Comparison of ENCODE assay signal across 30 mouse cellular contexts in the genomic region with DNA sequence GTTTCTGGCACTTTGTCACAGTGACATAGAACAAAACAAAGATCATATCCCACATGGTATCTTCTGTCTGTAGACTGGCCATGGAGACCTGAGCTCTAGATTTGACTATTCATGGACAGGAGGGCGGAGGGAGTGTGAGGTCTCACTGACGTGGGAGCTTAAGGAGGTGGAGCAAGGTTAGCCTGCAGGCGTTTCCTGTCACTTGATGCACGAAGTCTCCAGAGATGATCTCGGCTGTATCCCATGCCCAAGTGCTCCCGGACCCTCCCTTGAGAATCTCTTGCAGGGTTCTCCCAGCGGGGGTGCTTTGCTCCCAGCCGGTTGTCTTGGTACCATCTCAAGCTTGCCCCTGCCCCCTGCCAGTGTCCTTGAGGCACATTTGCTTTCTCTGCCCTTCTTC.
DNase-seq lines count a peak whose midpoint lies in the region; ATAC-seq lines count a peak whose summit lies in the region.
"Had no signal": no experiment of that assay in that cellular context is flagged by ENCODE, and none has a peak within 500 bp of the region (broad histone marks: within the 10 kb centered on the region; RNA-seq: fewer than 3 reads in every experiment).

No protein-coding gene starts in this region.

- H3K4me3 ChIP-seq in embryonic facial prominence, embryonic 11.5 days (ENCODE audit: low read depth, low read length) = no peak overlapping the region
- no peak overlapping the region for H3K4me3 ChIP-seq in embryonic facial prominence, embryonic 10.5 days
- H3K4me3 ChIP-seq in kidney, embryonic 16.5 days (ENCODE audit: low read length) = no peak overlapping the region
- no peak overlapping the region for H3K4me3 ChIP-seq in neural tube, embryonic 15.5 days (replicated peaks)
- H3K4me3 ChIP-seq: embryonic facial prominence, embryonic 12.5 days; forebrain, embryonic 15.5 days; gastrocnemius, adult 2 months; hindbrain, embryonic 13.5 days; liver, embryonic 12.5 days; midbrain, embryonic 15.5 days had no signal

- WGBS in embryonic facial prominence, embryonic 11.5 days = 22% methylated on average over 8 of the region's 8 CpGs
- WGBS in embryonic facial prominence, embryonic 10.5 days = 29% methylated on average over 8 of the region's 8 CpGs
- WGBS in kidney, embryonic 16.5 days = 16% methylated on average over 8 of the region's 8 CpGs
- WGBS in neural tube, embryonic 15.5 days = 41% methylated on average over 8 of the region's 8 CpGs

- no peaks in the 10 kb centered on the region for H3K9me3 ChIP-seq in embryonic facial prominence, embryonic 11.5 days (replicated peaks; ENCODE audit: control insufficient read depth, low read length)
- no peaks in the 10 kb centered on the region for H3K9me3 ChIP-seq in embryonic facial prominence, embryonic 10.5 days
- H3K9me3 ChIP-seq in kidney, embryonic 16.5 days (ENCODE audit: low read length) = no peaks in the 10 kb centered on the region
- no peaks in the 10 kb centered on the region for H3K9me3 ChIP-seq in neural tube, embryonic 15.5 days (replicated peaks)
- H3K9me3 ChIP-seq: embryonic facial prominence, embryonic 12.5 days; forebrain, embryonic 15.5 days; hindbrain, embryonic 13.5 days; liver, embryonic 12.5 days; midbrain, embryonic 15.5 days had no signal

- H3K4me2 ChIP-seq in embryonic facial prominence, embryonic 11.5 days (ENCODE audit: low read depth, low read length) = no peak overlapping the region; the same call in 1 of the 2 replicates
- H3K4me2 ChIP-seq in kidney, embryonic 16.5 days (replicated peaks; ENCODE audit: low read depth, low read length) = peak overlapping the region; percentile 19; the same call in 1 of the 2 replicates
- H3K4me2 ChIP-seq in neural tube, embryonic 15.5 days = no peak overlapping the region
- H3K4me2 ChIP-seq: embryonic facial prominence, embryonic 12.5 days; forebrain, embryonic 15.5 days; heart, embryonic 11.5 days; hindbrain, embryonic 13.5 days; liver, embryonic 12.5 days; midbrain, embryonic 15.5 days had no signal

- DNase-seq in embryonic facial prominence, embryonic 11.5 days (ENCODE audit: low spot score) = peak; percentile 8
- no peak for DNase-seq in embryonic facial prominence, embryonic 10.5 days (ENCODE audit: low spot score)
- no peak for DNase-seq in kidney, postnatal 14 days
- DNase-seq in ES-CJ7 (ENCODE audit: low read depth, low spot score) = peak; percentile 87
- peak; percentile 44 for DNase-seq in splenic B cell, adult 2 months (ENCODE audit: low read depth, low spot score)
- DNase-seq: adrenal gland, postnatal 14 days; cerebellum, adult 11 months; cerebellum, adult 9-10 months; cerebellum, postnatal 36 days; gastrocnemius, adult 2 months; gastrocnemius, postnatal 36 days; heart, adult 18-20 months; heart, postnatal 4 days; kidney, adult 8-10 months; layer of hippocampus, postnatal 36 days; left cerebral cortex, postnatal 4 days; liver, postnatal 0 days; right cerebral cortex, postnatal 4 days; thymus, adult 2 months; thymus, postnatal 36 days had no signal

- no peaks in the 10 kb centered on the region for H3K27me3 ChIP-seq in embryonic facial prominence, embryonic 11.5 days (ENCODE audit: control insufficient read depth, insufficient read depth, low read length)
- peaks cover 5% of the 10 kb centered on the region for H3K27me3 ChIP-seq in embryonic facial prominence, embryonic 10.5 days (replicated peaks; ENCODE audit: low read depth, poor library complexity, severe bottlenecking)
- 0 out of 2 replicates have a peak, but pooled peaks cover 2% of the 10 kb centered on the region for H3K27me3 ChIP-seq in kidney, embryonic 16.5 days (ENCODE audit: insufficient read depth, low read length)
- no peaks in the 10 kb centered on the region for H3K27me3 ChIP-seq in splenic B cell, adult 2 months (ENCODE audit: control insufficient read depth, insufficient read depth, low read length, poor library complexity, severe bottlenecking)
- no peaks in the 10 kb centered on the region; the same call in 1 of the 2 replicates for H3K27me3 ChIP-seq in neural tube, embryonic 15.5 days (replicated peaks)
- H3K27me3 ChIP-seq: embryonic facial prominence, embryonic 12.5 days; forebrain, embryonic 15.5 days; hindbrain, embryonic 13.5 days; liver, embryonic 12.5 days; midbrain, embryonic 15.5 days had no signal

- H3K4me1 ChIP-seq in embryonic facial prominence, embryonic 11.5 days (ENCODE audit: control insufficient read depth, insufficient read depth, low read length) = no peaks in the 10 kb centered on the region
- peaks cover 35% of the 10 kb centered on the region for H3K4me1 ChIP-seq in embryonic facial prominence, embryonic 10.5 days
- 0 out of 2 replicates have a peak, but pooled peaks cover 5% of the 10 kb centered on the region for H3K4me1 ChIP-seq in kidney, embryonic 16.5 days (ENCODE audit: insufficient read depth, low read length)
- peaks cover 20% of the 10 kb centered on the region for H3K4me1 ChIP-seq in neural tube, embryonic 15.5 days
- H3K4me1 ChIP-seq: liver, embryonic 12.5 days had no signal

- H3K9ac ChIP-seq in embryonic facial prominence, embryonic 11.5 days (replicated peaks; ENCODE audit: low read length) = no peak overlapping the region
- no peak overlapping the region for H3K9ac ChIP-seq in kidney, embryonic 16.5 days (replicated peaks; ENCODE audit: low read length)
- H3K9ac ChIP-seq in neural tube, embryonic 15.5 days (replicated peaks) = no peak overlapping the region
- H3K9ac ChIP-seq: embryonic facial prominence, embryonic 12.5 days; forebrain, embryonic 15.5 days; hindbrain, embryonic 13.5 days; liver, embryonic 12.5 days; liver, postnatal 0 days; midbrain, embryonic 15.5 days had no signal

- no peak for ATAC-seq in embryonic facial prominence, embryonic 11.5 days (replicated peaks; ENCODE audit: insufficient number of reproducible peaks, low FRiP score, low TSS enrichment, low read depth)
- ATAC-seq in kidney, embryonic 16.5 days (ENCODE audit: low FRiP score, low TSS enrichment) = 0 out of 2 replicates have a peak, but pooled peaks have one; percentile 46
- ATAC-seq in neural tube, embryonic 15.5 days (ENCODE audit: low FRiP score) = no peak
- ATAC-seq: forebrain, embryonic 15.5 days; liver, embryonic 12.5 days; liver, postnatal 0 days; lung, postnatal 0 days; midbrain, embryonic 15.5 days had no signal

- H3K36me3 ChIP-seq in embryonic facial prominence, embryonic 11.5 days (replicated peaks; ENCODE audit: control insufficient read depth, insufficient read depth, low read depth, low read length) = no peaks in the 10 kb centered on the region
- H3K36me3 ChIP-seq in embryonic facial prominence, embryonic 10.5 days (replicated peaks) = no peaks in the 10 kb centered on the region
- H3K36me3 ChIP-seq in kidney, embryonic 16.5 days (ENCODE audit: insufficient read depth, low read length) = no peaks in the 10 kb centered on the region
- H3K36me3 ChIP-seq in splenic B cell, adult 2 months (ENCODE audit: control insufficient read depth, insufficient read depth, low read length, poor library complexity, severe bottlenecking) = no peaks in the 10 kb centered on the region
- H3K36me3 ChIP-seq in neural tube, embryonic 15.5 days = no peaks in the 10 kb centered on the region
- H3K36me3 ChIP-seq: embryonic facial prominence, embryonic 12.5 days; forebrain, embryonic 15.5 days; hindbrain, embryonic 13.5 days; liver, embryonic 12.5 days; midbrain, embryonic 15.5 days had no signal

- no peak overlapping the region for H3K27ac ChIP-seq in embryonic facial prominence, embryonic 11.5 days (replicated peaks; ENCODE audit: low read depth, low read length)
- no peak overlapping the region for H3K27ac ChIP-seq in embryonic facial prominence, embryonic 10.5 days (replicated peaks)
- no peak overlapping the region for H3K27ac ChIP-seq in kidney, embryonic 16.5 days (ENCODE audit: low read length)
- no peak overlapping the region for H3K27ac ChIP-seq in neural tube, embryonic 15.5 days (replicated peaks)
- H3K27ac ChIP-seq: embryonic facial prominence, embryonic 12.5 days; forebrain, embryonic 15.5 days; gastrocnemius, adult 2 months; hindbrain, embryonic 13.5 days; liver, embryonic 12.5 days; macrophage had no signal

Comparison
In these comparisons a context has a peak if more than half of its experiments do, and no peak if none do; other contexts are left out.
1. DNase-seq: peak in embryonic facial prominence, embryonic 11.5 days (single experiment), ES-CJ7 (single experiment) and splenic B cell, adult 2 months (single experiment); none in embryonic facial prominence, embryonic 10.5 days (single experiment) and kidney, postnatal 14 days (single experiment).